Mouse (Mus musculus) cortical plate, adult 2 months (tissue): ENCODE data around the gene Paqr9.

Source experiments
- CTCF ChIP-seq: fragments of 200-500 bp; IDR thresholded peaks from 2 replicates; pipeline ENCODE4 v1.5.1; 2011; ENCODE audit warnings: mild to moderate bottlenecking, control low read depth, low read length; ENCODE audit not compliant: insufficient read depth; ENCODE audit errors: extremely low read depth
- POLR2A ChIP-seq: fragments of 200-500 bp; IDR thresholded peaks from 2 replicates; pipeline ENCODE4 v1.6.1; 2011; ENCODE audit warnings: mild to moderate bottlenecking, low read length, control low read depth; ENCODE audit not compliant: insufficient read depth; ENCODE audit errors: extremely low read depth

- TF ChIP-seq CTCF: no peak
- no peak for TF ChIP-seq POLR2A
Observed at GRCm38 (mm10) chr9:95512331-95513030, 47.0 kb upstream of the Paqr9 start.
